23 mouse cellular contexts compared by ENCODE assay signal in genomic region chr1:72334807-72335206, GRCm38 (mm10). TPM values are rescaled to one million over a fixed set of nuclear protein-coding genes. Genes with fewer than 3 reads are reported as not detected.
"Had no signal": no experiment of that assay in that cellular context is flagged by ENCODE, and none has a peak within 500 bp of the region (broad histone marks: within the 10 kb centered on the region; RNA-seq: fewer than 3 reads in every experiment).

No protein-coding gene starts in this region.

- H3K9ac ChIP-seq: liver, embryonic 14.5 days; lung, embryonic 15.5 days; midbrain, embryonic 13.5 days; midbrain, embryonic 15.5 days; neural tube, embryonic 13.5 days; neural tube, embryonic 15.5 days had no signal

- H3K27me3 ChIP-seq: lung, embryonic 15.5 days; megakaryocyte, embryonic 14.5 days; midbrain, embryonic 13.5 days; midbrain, embryonic 15.5 days; neural tube, embryonic 13.5 days; neural tube, embryonic 15.5 days had no signal

- H3K27ac ChIP-seq: liver, embryonic 14.5 days; lung, embryonic 15.5 days; macrophage; midbrain, embryonic 13.5 days; midbrain, embryonic 15.5 days; neural tube, embryonic 13.5 days; neural tube, embryonic 15.5 days had no signal

- H3K4me1 ChIP-seq: lung, embryonic 15.5 days; megakaryocyte, embryonic 14.5 days; midbrain, embryonic 13.5 days; midbrain, embryonic 15.5 days; neural tube, embryonic 13.5 days; neural tube, embryonic 15.5 days had no signal

- ATAC-seq: lung, postnatal 0 days; midbrain, embryonic 13.5 days; midbrain, embryonic 15.5 days had no signal

- DNase-seq: lung, adult 2 months; lung, postnatal 14 days; lung, postnatal 36 days; retina, postnatal 1 day; right cerebral cortex, adult 18-20 months; right cerebral cortex, postnatal 25 days; right cerebral cortex, postnatal 4 days; spleen, adult 18-20 months; thymus, adult 18-20 months; thymus, postnatal 14 days; thymus, postnatal 36 days had no signal

- H3K4me2 ChIP-seq: lung, embryonic 15.5 days; midbrain, embryonic 11.5 days; midbrain, embryonic 13.5 days; midbrain, embryonic 15.5 days; neural tube, embryonic 13.5 days; neural tube, embryonic 15.5 days had no signal

- H3K4me3 ChIP-seq: lung, embryonic 15.5 days; megakaryocyte, embryonic 14.5 days; midbrain, embryonic 13.5 days; midbrain, embryonic 15.5 days; myocyte; neural tube, embryonic 13.5 days; neural tube, embryonic 15.5 days had no signal

- H3K9me3 ChIP-seq: lung, embryonic 15.5 days; megakaryocyte, embryonic 14.5 days; midbrain, embryonic 13.5 days; midbrain, embryonic 15.5 days; neural tube, embryonic 13.5 days; neural tube, embryonic 15.5 days had no signal

RNA-seq across cellular contexts. Expression of gene Tmem169, which starts 50.6 kb away (rescaled TPM):
- total RNA-seq: megakaryocyte progenitor cell, adult 5-6 weeks had no signal
- polyA plus RNA-seq: macrophage had no signal
